Mouse (Mus musculus): Measurements from ENCODE around the gene Rcl1.

The Rcl1 gene

DNA sequence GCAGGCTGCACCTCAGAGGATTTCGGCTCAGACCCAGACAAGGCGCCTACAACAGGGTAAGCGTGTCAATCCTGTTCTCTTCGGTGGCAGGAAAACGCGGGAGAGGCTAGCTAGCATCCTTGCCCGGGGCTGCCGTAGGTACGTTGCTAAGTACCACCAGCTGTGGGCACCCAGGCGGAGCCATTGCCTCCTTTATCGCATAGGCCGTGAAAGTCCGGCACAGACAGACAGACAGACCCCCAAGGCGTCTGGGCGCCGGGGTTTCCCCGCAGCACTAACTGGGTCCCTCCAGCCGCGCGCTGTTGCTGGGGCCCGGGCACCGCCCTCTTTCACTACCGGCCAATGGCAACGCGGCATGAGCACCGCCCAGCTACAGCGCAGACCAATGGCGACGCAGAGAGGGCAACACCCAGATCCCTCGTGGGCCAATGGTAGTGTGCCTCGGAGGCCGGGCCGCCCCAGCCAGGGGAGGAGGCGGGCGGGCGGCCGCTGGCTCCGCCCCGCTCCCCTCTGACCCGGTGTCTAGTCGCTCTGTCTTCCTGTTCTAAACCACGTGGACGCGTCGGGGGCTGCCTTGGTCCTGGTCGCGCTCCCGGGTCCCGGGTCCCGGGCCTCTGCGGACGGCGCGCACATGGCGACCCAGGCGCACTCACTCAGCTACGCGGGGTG, at the start of gene Rcl1:
TSS of gene Rcl1 (plus strand) at position 502 of the 669 bp plus-strand sequence.
- DNase-seq (ENCODE audit: low spot score) = peak; percentile 96

DNA sequence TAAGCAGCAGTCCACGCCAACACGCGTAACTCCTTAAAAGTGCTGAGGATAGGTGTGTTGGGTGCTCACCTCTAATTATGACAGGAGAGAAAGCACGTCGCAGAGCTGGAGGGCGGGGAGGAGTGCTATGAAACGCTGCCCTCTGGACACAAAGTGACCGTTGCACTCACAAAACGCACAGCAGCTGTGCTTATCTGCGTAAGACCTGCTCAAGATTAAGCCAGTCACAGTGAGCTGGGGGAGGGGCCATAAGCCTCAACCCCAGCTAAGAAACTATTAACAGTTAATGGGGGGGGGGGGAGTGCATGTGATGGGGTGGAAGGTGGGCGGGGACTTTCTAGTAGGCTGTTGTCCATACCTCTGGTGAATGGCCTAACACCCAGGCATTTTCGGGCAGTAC, 48.4 kb upstream of the Rcl1 start:
- DNase-seq (ENCODE audit: low spot score) = no peak

DNA sequence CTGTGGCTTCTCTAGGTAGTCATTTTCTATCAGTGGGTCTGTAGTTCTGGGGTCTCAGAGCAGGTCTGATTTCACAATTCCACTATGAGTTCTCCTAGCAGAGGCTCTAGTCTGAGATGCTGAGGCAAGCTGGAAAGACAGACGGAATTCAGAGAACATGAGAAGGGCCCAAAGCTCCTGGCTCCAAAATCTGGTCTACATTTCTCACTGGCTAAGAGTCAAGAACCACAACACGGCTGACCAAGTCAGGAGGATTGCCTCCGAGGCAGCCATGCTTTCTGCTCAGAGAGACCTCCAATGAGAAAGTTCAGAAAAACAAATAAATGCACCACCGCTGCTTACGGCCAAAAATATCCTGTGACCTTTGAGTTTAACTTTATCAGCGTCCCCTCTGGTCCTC, 46.6 kb upstream of the Rcl1 start:
- no peak for DNase-seq (ENCODE audit: low spot score)

DNA sequence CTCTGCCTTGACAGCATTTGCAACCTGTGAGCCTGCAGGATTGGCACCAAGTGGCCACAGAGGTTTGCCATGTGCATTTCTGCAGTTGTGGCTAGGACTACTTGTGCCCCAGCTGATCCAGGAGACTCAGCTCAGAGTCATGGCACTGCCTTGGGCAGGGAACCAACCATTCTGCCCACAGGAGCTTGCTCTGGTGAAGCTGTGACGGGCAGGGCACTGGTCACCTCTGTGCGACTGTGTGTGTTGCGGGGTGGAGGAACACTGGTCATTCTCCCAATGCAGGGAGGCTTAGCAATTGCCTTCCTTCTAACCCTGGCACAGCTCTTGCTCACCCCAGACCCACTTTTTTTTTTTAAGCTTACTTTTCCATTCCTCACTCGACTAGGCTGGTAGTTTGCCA, 45.7 kb upstream of the Rcl1 start:
- DNase-seq (ENCODE audit: low spot score) = no peak

DNA sequence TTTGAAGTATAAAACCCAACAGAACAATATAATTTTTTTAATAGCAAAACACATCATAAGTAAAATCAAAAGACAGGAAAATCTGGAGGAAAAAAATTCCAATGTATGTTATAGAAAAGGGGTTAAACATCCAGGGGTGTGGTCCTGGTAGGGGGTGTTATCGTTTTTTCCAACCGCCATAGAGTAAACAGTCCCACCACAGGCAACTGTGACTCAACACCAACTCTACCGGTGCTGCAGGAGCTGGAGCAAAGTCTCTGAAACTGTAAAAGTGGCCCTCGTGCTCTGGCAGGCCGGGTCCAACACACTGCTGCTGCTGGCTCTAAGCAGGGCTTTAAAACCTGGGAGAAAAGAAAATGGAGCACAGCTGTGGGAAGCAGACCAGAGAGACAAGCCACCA, 42.4 kb upstream of the Rcl1 start:
- DNase-seq (ENCODE audit: low spot score) = no peak

DNA sequence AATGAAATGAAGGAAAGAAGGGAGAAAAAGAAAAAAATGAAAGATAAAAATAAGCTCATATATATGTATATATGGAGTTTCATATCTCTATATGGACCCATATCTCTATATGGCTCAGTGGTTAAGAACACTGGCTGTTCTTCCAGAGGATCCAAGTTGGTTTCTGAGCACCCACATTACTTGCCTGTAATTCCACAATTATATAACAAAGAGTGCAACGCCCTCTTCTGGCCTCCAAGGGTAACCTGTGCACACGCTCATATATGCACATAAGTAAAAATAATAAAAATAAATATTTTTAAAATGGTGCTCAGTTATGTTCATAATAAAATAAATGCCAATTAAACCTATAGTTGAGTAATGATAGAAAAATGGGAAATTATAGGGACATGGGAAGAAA, 41.5 kb upstream of the Rcl1 start:
- no peak for DNase-seq (ENCODE audit: low spot score)

DNA sequence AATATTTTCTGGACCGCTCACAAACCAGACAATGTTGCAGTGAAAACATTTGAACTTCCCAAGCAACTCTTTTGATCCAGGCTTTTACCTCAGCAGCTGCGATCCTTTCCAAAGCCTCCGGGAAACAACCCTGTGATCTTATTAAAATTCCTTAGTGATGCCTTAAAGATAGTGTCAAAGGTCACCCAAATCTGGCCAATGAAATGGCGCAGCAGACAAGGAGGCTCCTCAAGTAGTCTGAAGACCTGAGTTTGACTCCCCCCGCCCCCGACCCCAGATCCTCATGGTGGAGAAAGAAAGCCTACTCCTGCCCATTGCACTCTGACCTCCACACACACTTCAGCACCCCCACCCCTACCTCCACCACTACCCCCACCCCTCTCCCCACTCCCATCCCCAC, 40.9 kb upstream of the Rcl1 start:
- no peak for DNase-seq (ENCODE audit: low spot score)

DNA sequence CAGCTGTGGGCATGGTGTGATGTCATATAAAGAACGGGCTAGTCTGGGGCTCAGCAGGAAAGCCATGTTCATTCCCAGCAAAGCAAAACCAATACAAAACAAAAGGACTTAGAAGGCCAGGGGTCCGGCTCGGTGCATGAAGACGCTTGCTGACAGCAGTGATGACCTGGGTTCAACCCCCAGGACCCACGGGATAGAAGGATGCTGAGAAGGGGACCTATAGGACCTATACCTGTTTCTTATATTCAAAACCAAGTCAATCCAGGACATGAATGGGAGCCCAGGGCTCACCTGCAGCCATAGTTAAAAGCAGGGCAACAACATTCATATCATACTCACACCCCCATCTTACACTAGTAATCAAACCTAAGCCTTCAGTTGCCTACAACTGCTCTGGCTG, 38.2 kb upstream of the Rcl1 start:
- no peak for DNase-seq (ENCODE audit: low spot score)

DNA sequence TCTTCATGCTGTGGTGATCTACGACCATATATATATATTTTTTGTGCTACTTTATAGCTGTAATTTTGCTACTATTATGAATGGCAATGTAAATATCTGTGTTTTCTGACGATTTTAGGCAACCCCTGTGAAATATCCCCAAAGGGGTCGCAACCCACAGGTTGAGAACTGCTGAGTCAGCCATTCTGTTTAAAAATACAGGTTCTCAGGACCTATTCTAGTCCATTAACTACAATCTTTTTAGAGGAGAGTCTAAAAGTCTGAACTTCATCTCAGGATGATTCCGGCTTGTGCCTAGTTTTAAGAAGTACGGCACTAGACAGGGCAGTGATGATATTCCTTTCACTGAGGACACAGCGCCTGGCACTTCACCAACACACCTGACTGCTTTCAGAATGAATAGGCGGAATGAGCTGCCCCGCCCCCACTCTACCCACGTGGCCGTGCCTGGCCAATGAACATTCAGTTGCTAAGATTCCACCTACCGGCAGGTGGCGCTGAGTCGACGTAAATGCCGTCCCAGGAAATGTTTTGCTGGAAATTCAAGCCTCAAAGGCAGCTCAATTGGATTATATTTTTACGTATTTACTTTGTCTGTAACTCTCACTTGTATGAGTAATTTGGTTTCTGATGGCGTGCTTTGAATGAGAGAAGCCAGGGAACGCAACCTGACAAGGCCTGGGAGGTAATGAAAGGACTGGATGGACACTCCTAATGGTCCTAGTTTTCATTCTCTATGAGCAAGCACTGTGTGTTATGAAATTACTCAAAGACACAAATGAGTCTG, 37.4 kb upstream of the Rcl1 start:
- DNase-seq (ENCODE audit: low spot score) = peak; percentile 99

DNA sequence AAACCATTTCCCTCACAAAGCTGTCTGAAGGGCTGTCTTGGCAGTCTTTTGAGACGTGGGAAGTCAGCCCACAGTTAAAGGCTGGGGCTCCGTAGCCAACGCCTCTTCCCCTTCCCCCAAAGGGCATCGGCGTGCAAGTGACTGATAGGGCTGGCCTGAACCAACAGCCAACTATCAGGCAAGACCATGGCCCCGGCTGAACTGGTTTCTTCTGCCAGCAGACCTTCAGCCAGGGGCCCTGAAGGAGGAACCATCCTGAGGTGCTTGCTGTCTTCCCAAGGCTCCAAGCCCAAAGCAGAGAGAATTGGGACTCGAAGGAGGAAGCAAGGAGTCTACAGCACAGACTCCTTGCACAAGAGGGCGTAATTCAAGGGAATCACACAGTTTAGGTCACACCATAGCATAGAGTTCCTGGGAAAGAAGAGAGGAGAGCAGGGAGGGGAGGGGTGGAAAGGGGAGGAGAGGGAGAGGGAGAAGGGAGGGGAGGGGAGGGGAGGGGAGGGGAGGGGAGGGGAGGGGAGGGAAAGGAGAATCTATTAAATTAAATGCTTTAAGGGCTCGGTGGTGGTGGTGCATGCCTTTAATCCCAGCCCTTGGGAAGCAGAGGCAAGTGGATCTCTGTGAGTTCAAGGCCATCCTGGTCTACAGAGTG, 36.6 kb upstream of the Rcl1 start:
- DNase-seq (ENCODE audit: low spot score) = peak; percentile 92

DNA sequence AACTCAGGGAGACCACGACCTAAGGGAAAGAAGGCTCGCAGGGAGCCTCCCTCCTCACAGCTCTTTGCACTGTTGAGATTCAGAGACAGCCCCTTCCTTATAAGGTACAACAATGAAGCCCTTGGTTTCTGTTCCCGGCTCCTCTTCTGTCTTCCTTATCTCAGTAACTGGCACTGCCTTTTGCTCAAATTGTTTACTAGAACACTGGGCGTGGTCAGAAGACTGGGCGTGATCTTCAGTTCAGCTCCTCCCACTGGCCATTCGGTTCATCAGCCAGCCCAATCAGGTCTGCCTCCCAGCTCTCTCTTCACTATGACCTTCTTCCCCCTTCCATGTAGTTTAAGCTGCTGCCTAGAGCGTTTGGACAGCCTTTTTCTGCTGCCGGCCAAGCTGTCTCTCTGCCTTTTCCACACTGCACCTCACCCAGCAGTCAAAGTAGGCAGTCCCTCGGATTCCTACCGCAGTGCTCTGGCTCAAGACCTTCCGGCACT, 34.1 kb upstream of the Rcl1 start:
- DNase-seq (ENCODE audit: low spot score) = peak; percentile 96

DNA sequence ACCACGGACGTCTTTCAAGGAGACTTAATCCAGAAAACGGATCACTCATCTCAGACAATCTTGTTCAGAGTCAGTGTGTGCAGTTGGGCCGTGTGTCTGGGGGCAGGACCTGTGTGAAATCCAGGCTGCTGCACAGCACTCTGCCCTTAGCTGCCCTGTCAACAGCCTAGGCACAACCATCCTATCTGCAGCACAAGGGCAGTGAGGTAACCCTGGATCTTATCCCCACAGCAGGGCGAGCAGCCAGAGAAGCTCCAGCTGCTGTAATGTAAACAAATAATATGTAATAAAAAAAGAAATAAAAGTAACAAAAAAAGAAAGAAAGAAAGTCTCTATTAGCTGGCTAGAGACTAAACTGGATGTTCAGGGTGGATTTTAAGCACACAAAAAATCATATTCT, 32.0 kb upstream of the Rcl1 start:
- DNase-seq (ENCODE audit: low spot score) = no peak

DNA sequence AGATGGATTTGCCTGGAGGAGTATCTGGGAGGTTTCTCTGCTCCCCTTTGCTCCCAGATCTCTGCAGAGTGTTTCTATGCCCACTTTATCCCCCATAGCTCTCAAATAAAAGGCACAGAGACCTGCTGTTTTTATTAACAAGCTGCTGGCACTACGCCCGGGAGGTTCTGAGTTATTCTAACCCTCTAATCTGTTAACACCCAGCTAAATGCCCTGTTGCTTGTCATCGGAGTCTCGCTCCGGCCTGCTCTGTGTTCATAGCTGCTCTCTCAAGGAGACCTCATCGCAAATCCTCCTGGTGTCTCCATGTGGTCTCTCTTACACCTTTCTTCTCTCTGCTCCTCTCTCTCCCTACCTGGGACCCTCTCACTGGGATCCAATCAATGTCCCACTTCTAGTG, 26.4 kb upstream of the Rcl1 start:
- DNase-seq (ENCODE audit: low spot score) = no peak

DNA sequence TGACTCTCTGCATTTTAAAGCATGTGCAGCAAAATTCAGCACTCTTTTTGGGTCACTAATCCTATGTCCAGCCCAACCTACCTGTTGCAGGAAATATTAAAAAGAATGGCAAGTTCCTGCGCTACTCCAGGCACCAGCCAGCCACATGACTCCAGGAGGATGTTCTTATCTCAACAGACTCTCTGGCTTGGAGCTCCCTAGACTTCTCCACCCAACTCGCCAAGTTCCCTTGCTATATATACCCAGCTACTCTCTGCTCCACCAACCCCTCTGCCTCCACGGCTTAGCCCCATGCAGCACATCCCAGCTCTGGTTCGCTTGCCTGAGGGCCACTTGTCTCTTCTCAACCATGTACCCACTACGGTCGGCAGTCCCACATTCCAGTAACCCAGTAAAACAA, 12.5 kb upstream of the Rcl1 start:
- no peak for DNase-seq (ENCODE audit: low spot score)

DNA sequence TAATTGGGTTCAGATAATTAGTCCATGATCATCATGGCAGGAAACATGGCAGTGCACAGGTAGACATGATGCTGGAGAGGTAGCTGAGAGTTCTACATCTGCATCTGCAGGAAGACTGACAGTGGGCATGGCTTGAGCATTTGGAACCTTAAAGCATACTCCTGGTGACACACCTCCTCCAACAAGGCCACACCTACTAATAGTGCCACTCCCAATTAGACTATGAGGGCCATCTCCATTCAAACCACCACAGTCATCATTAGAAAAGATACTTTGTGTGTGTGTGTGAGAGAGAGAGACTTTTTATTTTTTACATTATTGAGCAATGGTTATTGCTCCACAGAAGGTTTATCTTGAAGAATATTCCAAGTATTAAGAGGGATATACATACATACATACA, 9.0 kb upstream of the Rcl1 start:
- no peak for DNase-seq (ENCODE audit: low spot score)

DNA sequence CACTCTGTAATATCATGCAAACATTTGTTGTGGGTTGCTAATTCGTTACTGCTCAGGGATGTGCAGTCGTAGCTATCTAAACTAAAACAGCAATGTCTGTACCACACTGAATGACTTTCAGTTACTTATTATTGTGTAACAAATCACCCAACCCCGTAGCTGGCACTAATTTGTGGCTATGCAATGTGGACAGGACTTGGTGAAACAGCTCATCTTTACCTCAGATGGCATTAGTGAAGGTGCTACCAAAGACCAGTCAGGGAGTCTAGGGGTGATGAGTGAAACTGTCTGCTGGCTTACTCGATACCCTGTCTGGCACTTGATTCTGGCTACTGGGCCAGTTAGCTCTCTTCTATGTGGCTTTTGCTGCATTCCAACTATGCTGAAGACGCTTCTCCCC, 2.1 kb upstream of the Rcl1 start:
- DNase-seq (ENCODE audit: low spot score) = no peak

DNA sequence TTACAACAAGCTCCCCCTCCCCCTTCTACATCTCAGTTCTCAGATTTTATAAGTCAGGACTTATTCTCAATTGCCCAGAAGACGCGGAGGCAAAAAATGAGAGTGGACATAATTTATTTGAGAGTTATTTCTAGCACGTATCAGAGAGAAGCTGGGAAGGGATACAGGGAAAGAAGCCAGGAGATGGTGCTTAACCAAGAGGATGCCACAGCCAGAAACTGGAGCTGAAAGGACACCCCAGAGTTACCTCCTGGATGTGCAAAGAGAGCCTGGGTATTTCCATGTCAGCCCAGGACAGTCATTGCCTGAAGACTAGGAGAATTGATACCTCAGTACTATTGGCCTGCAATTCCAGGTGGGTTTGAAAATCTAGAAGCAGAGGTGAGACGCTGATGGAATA, 1.6 kb upstream of the Rcl1 start:
- DNase-seq (ENCODE audit: low spot score) = no peak

DNA sequence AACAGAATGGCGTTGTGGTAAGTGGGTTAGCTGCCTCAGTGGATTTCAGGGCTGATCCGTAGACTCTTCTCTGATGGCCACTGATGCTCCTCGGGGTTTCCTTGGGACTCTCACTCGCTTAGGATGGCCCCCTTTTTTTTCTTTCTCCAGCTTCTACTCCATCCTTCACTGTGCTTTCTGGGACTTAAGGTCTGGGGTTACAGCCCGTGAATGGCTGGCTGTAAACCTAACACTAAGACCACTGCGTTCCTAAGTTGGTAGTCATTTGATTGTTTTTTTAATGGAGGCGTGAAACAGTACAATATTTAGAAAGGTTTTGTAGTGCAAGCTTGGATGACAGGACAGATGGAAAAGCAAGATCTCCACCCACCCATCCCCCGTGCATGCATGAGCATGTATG, 914 bp upstream of the Rcl1 start:
- no peak for DNase-seq (ENCODE audit: low spot score)

DNA sequence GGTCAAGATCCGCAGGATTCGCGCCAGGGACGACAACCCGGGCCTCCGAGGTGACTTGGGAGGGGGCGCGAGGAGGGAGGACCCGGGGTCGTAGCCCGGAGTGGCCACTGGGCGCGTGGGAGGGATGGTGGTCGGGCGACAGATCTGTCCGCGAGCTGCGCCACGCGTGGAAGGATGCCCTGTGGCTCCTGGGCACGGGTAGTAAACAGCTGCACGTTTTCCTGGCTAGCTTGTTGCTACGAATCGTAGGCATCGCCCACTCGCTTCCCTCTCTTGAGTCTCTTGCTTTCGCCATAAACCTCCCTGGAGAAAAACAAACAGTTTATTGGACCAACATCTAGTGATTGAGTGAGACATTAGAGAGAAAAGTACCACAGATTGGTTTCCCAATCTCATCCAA, 416 bp downstream of the Rcl1 start:
- peak; percentile 23 for DNase-seq (ENCODE audit: low spot score)

DNA sequence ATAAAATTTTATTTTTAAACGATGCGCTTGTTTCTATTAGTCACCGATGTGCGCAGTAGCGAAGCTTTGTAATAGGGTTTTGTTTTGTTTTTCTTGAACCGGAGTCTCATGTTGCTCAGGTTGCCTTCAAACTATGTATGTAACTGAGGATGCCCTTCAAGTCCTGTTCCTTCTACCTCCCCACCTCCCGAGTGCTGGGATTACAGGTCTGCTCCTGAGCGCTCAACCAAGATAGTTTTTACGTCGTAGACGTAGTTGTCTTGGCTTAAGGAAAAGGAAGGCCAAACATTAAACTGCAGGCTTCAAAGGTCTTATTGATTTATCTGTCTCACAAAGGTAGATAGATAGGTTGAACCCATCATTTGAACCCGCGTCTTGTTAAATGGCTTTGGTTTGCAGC, 923 bp downstream of the Rcl1 start:
- peak; percentile 16 for DNase-seq (ENCODE audit: low spot score)

DNA sequence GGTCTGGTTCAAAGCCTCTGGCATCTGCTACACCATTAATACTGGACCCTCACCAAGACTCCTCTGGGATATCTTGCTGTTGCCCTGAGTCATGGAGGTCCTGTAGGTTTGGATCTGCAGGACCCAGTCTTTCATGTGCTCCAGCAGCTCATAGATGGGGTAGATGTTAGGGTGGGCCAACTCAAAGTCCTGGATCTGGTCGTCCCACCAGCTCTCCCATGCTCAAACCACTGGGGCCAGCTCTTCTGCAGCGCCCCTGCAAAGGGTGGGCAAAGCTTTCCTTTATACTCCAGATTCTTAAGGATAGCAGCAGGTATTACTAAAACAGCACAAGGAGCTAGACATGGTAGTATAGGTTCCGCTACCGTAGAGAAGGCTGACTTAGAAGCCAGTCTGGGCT, 4.6 kb downstream of the Rcl1 start:
- no peak for DNase-seq (ENCODE audit: low spot score)

DNA sequence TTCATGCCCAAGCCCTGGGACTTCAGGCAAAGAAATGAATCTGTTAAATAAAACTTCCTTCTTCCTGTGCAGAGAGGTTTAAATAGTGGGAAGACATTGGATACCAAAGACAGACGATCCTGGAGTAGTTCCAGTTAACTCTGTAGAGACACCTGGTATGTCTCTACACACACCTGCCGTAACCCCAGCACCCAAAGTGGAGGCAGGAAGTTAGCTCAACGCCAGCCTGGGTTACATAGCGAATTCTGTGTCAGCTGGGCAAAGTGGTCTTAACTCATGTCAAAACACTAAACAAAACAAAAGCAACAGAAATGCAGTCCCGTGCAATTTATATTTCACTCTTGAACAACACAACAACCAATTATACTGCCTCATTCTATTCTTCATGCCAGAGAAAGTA, 5.1 kb downstream of the Rcl1 start:
- no peak for DNase-seq (ENCODE audit: low spot score)

DNA sequence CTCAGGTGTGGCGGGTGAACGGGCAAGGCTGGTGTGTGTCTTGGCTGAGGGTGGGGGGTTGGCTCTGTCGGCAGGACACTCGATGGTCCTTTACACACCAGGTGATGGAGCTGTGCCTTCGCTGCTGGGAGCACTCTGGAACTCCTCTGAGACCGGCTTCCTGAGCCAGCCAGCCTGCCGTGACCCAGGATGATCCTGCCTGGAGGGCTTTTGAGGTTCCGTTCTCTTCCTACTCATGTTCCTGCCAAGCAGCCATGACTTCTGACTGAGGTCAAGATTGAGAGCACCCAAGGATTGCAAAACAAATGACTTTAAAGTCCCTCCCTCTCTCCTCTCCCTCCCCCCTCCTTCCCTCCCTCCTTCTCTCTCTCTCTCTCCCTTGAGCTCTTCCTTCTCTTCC, 11.5 kb downstream of the Rcl1 start:
- no peak for DNase-seq (ENCODE audit: low spot score)
